Comparison of ENCODE assay signal across 9 mouse cellular contexts in genomic region chr5:114474741-114475491, GRCm38 (mm10). TPM values are rescaled to one million over a fixed set of nuclear protein-coding genes. Genes with fewer than 3 reads are reported as not detected.
DNase-seq lines count a peak whose midpoint lies in the region; ATAC-seq and TF ChIP-seq lines count a peak whose summit lies in the region.
"Had no signal": no experiment of that assay in that cellular context is flagged by ENCODE, and none has a peak within 500 bp of the region (broad histone marks: within the 10 kb centered on the region; RNA-seq: fewer than 3 reads in every experiment).

No protein-coding gene starts in this region.

- 34% methylated on average over 35 of the region's 35 CpGs for WGBS in lung, embryonic 16.5 days
- WGBS in lung, adult 2 months = 45% methylated on average over 35 of the region's 35 CpGs
- 29% methylated on average over 35 of the region's 35 CpGs for WGBS in forebrain, embryonic 12.5 days
- WGBS in neural tube, embryonic 15.5 days = 24% methylated on average over 35 of the region's 35 CpGs

- no peak for TF ChIP-seq POLR2A in lung, adult 2 months (IDR thresholded peaks at IDR 0.05; ENCODE audit: borderline replicate concordance, extremely low read depth, low read depth, low read length)

- peaks cover 4% of the 10 kb centered on the region; the same call in 1 of the 2 replicates for H3K4me1 ChIP-seq in lung, embryonic 16.5 days (replicated peaks; ENCODE audit: control insufficient read depth, insufficient read depth, low read length)
- no peaks in the 10 kb centered on the region for H3K4me1 ChIP-seq in lung, adult 2 months (ENCODE audit: control insufficient read depth, insufficient read depth, low read length)
- peaks cover 31% of the 10 kb centered on the region for H3K4me1 ChIP-seq in forebrain, embryonic 12.5 days
- H3K4me1 ChIP-seq in neural tube, embryonic 15.5 days = peaks cover 20% of the 10 kb centered on the region

- H3K36me3 ChIP-seq in lung, embryonic 16.5 days (ENCODE audit: control insufficient read depth, insufficient read depth, low read length) = no peaks in the 10 kb centered on the region
- H3K36me3 ChIP-seq in forebrain, embryonic 12.5 days (replicated peaks) = no peaks in the 10 kb centered on the region
- no peaks in the 10 kb centered on the region for H3K36me3 ChIP-seq in neural tube, embryonic 15.5 days

- H3K9me3 ChIP-seq in lung, embryonic 16.5 days (ENCODE audit: control insufficient read depth, low read length) = no peaks in the 10 kb centered on the region
- 0 out of 2 replicates have a peak, but pooled peaks cover 5% of the 10 kb centered on the region for H3K9me3 ChIP-seq in forebrain, embryonic 12.5 days
- H3K9me3 ChIP-seq in neural tube, embryonic 15.5 days (replicated peaks) = no peaks in the 10 kb centered on the region

- no peak overlapping the region for H3K27ac ChIP-seq in lung, embryonic 16.5 days (ENCODE audit: low read length)
- H3K27ac ChIP-seq in forebrain, embryonic 12.5 days = peak overlapping the region; percentile 70
- no peak overlapping the region for H3K27ac ChIP-seq in neural tube, embryonic 15.5 days (replicated peaks)

- H3K27me3 ChIP-seq in lung, embryonic 16.5 days (ENCODE audit: control insufficient read depth, insufficient read depth, low read depth, low read length) = no peaks in the 10 kb centered on the region; the same call in 1 of the 2 replicates
- peaks cover 50% of the 10 kb centered on the region for H3K27me3 ChIP-seq in forebrain, embryonic 12.5 days
- H3K27me3 ChIP-seq in neural tube, embryonic 15.5 days (replicated peaks) = 0 out of 2 replicates have a peak, but pooled peaks cover 3% of the 10 kb centered on the region

- no peak for TF ChIP-seq CTCF in lung, adult 2 months (IDR thresholded peaks at IDR 0.05; ENCODE audit: insufficient read depth, low read length)

- no peak for ATAC-seq in lung, embryonic 16.5 days (ENCODE audit: low read depth)
- ATAC-seq in forebrain, embryonic 12.5 days (ENCODE audit: low FRiP score) = no peak
- ATAC-seq in neural tube, embryonic 15.5 days (ENCODE audit: low FRiP score) = no peak; the same call in 1 of the 2 replicates
- ATAC-seq: intestine, embryonic 16.5 days had no signal

- H3K9ac ChIP-seq in lung, embryonic 16.5 days (ENCODE audit: low read length) = peak overlapping the region; percentile 46
- no peak overlapping the region; the same call in 1 of the 2 replicates for H3K9ac ChIP-seq in forebrain, embryonic 12.5 days
- H3K9ac ChIP-seq in neural tube, embryonic 15.5 days (replicated peaks) = no peak overlapping the region; the same call in 1 of the 2 replicates

- H3K4me2 ChIP-seq in lung, embryonic 16.5 days (ENCODE audit: low read depth, low read length) = peak overlapping the region; percentile 25; the same call in 1 of the 2 replicates
- peak overlapping the region; percentile 34 for H3K4me2 ChIP-seq in forebrain, embryonic 12.5 days
- peak overlapping the region; percentile 11; the same call in 1 of the 2 replicates for H3K4me2 ChIP-seq in neural tube, embryonic 15.5 days

- no peak overlapping the region for H3K4me3 ChIP-seq in lung, embryonic 16.5 days (ENCODE audit: low read length)
- no peak overlapping the region for H3K4me3 ChIP-seq in lung, adult 2 months (replicated peaks; ENCODE audit: extremely low read depth, low read depth, low read length)
- H3K4me3 ChIP-seq in forebrain, embryonic 12.5 days (replicated peaks) = no peak overlapping the region
- H3K4me3 ChIP-seq in neural tube, embryonic 15.5 days (replicated peaks) = no peak overlapping the region

- no peak for DNase-seq in lung, adult 2 months
- DNase-seq in kidney, postnatal 25 days = peak; percentile 20 to 66
- DNase-seq in MN1 (ENCODE audit: low spot score) = no peak
- no peak for DNase-seq in urinary bladder, adult 18-20 months (ENCODE audit: low spot score in 2 of 2)
- DNase-seq: spleen, adult 18-20 months had no signal

RNA-seq across cellular contexts. Expression of gene Mvk, which starts 30.8 kb away (rescaled TPM):
- 31.1 and 36.1 TPM in 2 replicates for polyA plus RNA-seq in lung, embryonic 16.5 days (2015; fragmentation: Nextera tagmentation; extraction: Ambion mirVana)
- 44.7 and 52.1 TPM in 2 replicates for polyA plus RNA-seq in lung, adult 2 months (2012; rRNA removed)
- 50.3 and 52.0 TPM in 2 replicates for polyA plus RNA-seq in forebrain, embryonic 12.5 days (2016; fragmentation: Nextera tagmentation; extraction: Ambion mirVana)
- polyA plus RNA-seq in neural tube, embryonic 15.5 days (2015; fragmentation: Nextera tagmentation; extraction: Ambion mirVana) = 70.2 and 78.1 TPM in 2 replicates

RNA-seq across cellular contexts. Expression of gene Mmab, which starts 31.1 kb away (rescaled TPM):
- 29.8 and 31.7 TPM in 2 replicates for polyA plus RNA-seq in lung, embryonic 16.5 days (2015; fragmentation: Nextera tagmentation; extraction: Ambion mirVana)
- 12.8 and 15.7 TPM in 2 replicates for polyA plus RNA-seq in lung, adult 2 months (2012; rRNA removed)
- polyA plus RNA-seq in forebrain, embryonic 12.5 days (2016; fragmentation: Nextera tagmentation; extraction: Ambion mirVana) = 25.9 and 29.4 TPM in 2 replicates
- polyA plus RNA-seq in neural tube, embryonic 15.5 days (2015; fragmentation: Nextera tagmentation; extraction: Ambion mirVana) = 36.1 and 37.4 TPM in 2 replicates

Comparison
In these comparisons a context has a peak if more than half of its experiments do, and no peak if none do; other contexts are left out.
1. DNase-seq: peak in kidney, postnatal 25 days (2 of 2); none in lung, adult 2 months (single experiment), MN1 (single experiment) and urinary bladder, adult 18-20 months (0 of 2).
2. Peak in every context shown above with its lines, with median percentiles within 50 percentile points of each other: H3K4me2 ChIP-seq.